Mouse (Mus musculus) kidney, adult 9 months (tissue): ENCODE measurements around the gene Etv5.
A peak's percentile ranks its signal among the peaks of the same experiment; 100 is the strongest.

Experiments
- DNase-seq: peaks from one replicate; pipeline ENCODE4 v3.0.0; 2022

Etv5 gene

DNA sequence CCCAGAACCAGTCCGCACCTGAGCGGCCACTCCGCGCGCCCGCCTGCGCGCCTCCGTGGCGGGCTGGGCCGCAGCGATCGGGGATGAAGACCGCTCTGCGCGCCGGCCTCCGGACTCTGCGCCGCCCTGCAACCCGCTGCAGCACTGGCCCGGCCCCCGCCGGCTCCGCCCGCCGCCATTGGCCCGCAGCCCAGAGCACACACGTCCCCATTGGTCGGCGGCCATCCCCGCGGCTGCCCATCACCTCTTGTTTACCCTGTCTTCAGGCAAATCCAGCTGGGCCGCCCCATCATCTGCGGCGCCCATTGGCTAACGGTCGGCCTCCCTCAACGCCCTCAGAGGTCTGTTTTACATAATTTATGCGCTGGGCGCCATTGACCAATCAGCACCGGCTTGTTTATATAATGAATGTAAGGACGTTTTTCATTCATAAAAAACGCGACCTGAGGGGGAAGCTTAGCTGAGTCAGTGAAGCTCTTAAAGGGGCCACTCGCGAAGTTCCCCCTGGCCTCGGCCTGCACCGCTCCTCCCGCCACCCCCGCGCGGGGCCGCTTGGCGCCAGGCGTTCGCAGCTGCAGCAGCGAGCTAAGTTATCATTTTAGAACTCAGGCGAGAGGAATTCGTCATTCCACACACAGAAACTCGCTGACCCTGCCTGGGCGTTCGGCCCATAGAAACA is at the start of gene Etv5:
Gene Etv5 (minus strand): TSS at position 221 of the 679 bp plus-strand sequence.
- peak; percentile 100 for DNase-seq

DNA sequence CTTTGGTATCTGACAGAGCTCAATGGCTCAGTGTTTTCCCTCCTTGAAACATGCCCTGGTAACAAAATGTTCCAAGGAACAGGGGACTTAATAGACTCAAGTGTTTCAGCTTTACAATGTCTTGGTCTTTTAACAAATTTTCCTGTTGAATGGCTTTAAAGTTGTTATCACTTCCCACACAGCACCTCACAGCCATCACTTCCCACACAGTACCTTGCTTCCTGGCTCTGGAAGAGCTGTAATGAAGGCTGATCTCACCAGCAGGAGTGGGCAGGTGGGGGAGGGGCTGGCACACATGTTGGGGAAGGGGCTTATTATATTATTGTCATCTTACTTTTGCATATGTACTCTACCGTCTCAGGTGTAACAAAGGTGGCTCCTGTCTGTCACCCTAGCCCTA is 44.4 kb upstream of the Etv5 start:
- DNase-seq, result no peak

DNA sequence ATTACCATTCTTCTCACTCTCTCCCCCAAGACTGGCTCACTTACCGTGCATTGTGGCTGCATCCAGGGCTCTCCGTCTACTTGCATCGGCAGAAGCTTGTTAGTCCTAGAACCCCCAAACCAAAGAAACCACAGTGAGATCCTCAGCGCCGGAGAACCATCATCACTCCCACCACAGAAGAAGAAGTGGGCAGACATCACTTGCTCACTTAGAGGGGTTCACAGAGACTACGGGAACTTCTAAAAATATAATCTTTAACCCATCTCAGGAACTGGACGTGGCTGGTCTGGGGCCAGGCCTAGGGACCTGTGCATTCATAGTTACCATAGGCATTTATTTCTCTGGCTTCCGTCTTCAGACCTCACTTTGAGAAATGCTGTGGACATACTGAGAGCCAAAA is 39.8 kb upstream of the Etv5 start:
- no peak for DNase-seq

DNA sequence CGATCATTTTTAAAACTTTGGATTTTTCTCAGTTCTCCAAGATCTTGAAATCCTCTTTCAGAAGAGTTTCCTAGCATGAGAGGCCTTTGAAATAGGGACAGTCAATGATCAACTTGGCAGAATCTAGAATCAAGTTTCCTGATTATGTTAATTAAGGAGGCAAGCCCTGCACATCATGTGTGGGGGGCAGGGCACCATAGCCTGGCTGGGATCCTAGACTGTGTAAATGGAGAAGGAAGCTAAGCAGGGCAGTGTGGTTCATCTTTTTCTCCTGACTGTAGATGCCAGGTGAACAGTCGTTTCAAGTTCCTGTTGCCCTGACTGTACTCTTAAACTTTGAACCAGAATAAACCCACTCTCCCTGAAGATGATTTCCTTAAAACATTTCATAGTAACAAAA is 32.2 kb upstream of the Etv5 start:
- peak; percentile 75 for DNase-seq

DNA sequence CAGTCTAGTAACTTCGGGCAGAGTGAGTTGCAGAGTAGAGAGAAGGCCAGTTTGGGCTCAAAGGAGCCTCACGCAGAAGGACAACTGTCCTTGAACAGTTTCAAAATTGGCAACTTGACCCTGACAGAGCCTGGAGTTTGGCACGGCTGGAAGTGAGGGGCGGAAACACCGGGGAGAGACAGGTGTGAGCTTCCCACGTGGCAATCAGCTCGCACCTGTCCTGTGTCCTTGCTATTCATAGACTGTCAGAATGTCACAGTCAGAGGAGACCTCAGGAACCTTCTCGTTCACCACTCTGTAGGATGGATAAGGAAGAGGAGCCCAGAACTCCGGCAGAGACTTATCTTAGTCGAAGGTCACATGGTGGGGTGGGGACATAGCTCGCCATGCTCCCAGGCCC is 29.9 kb upstream of the Etv5 start:
- no peak for DNase-seq

DNA sequence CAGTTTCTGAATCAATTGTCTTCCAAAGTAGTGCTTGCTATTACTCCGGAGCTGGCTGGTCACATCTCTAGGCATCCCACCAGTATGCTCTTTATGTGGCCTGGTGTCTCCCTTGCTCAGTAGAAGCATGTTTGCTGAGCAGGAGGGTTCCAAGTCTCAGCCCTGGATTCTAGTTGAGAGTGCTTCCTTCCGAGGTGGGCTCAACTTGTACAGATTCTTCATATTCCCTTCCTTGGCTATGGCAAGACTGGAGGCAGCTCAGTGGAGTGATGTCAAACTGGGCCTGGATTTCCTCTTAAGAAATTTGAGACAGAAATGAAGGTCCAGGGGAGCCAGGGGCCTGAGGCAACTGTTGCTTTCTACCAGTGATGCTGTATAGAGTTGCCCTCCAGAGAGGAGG is 27.6 kb upstream of the Etv5 start:
- DNase-seq, result no peak

DNA sequence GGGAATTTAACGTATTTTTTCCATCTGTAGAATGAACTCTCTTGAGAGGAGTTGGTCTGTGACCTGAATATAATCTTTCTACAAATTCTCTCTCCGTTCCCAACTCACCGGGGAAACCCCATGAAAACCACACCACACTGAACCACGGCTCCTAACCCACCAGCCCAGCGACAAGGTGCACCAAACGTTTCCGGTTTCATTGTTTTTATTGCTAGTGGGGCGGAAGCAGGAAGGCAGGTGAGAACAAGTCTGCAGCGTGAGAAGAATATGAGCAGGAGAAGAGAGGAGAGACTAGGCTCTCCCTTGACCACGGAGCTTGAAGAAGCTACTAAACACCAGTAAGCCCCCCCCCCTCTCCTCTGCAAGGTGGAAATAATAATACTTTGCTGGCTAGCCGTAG is 26.9 kb upstream of the Etv5 start:
- DNase-seq, result no peak

DNA sequence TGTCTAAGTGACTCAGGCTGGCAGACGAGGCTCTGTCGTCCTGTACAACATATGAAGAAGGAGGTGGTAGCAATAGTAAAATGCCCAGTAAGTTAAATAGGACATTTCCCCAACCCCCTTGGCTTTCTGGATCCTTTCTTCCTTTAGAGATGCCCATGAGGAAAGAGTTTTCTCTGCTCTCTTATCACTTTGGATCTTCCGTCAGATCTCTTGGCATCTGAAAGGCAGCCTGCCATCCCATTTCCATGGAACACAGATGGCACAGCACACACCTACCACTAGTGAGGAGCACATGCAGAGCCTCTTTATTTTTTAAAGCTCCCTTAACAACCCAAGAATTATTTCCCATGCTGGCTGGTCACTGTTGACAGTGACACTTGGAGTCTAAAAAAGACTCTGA is 22.7 kb upstream of the Etv5 start:
- no peak for DNase-seq

DNA sequence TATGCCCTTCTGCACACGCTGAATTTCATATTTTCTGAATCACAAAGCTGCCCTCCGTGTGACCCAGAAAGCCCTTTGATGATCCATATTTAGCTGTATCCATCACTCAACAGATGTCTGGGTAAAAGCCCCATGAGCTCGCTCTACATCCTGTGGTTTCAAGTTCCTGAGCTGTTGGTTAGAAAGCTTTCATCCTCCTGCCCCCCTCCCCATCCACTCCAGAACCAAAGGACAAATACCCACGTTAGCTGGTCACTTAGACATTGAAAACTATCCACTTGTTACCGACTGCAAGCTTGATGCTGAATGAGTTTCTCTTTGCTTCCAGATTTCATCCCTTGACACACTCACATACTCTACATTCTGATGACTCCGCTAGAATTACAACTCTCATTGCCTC is 22.2 kb upstream of the Etv5 start:
- DNase-seq, result no peak

DNA sequence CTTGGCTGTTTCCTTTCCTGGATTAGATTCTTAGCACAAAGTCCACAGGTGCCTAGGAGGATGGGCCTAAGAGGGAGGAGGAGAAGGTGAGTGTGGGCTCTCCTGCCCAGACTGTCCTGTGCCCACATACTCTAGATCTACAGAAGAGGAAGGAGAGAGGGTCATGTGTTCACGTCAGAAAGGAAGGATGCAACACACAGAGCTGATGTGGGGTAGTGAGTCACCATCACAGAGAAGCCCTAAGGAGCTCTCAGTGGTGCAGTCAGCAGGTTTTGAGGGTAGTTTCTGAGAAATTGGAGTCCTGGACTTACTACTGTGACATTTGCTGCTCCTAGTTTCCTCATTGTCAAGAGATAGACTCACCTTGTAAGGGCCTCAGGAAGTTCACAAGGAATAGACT is 21.4 kb upstream of the Etv5 start:
- no peak for DNase-seq

DNA sequence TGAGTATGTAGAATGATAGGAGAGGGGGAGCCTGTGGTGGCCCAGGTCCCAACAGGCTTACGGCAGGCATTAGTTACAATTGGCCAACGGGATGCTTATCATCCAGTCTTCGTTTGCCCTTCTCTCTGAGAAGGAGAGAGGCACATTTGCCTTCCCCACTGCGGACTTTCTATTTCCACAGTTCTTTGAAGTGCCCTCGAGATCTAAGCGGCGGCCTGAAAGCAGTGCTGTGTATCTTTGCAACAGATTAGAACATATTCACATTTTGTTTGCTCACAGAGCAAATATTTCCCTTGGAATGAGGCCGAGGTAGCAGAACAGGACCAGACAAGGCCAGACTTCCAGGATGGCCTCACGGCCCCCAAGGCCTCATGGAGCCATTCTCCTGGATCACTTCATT is 12.6 kb upstream of the Etv5 start:
- no peak for DNase-seq

DNA sequence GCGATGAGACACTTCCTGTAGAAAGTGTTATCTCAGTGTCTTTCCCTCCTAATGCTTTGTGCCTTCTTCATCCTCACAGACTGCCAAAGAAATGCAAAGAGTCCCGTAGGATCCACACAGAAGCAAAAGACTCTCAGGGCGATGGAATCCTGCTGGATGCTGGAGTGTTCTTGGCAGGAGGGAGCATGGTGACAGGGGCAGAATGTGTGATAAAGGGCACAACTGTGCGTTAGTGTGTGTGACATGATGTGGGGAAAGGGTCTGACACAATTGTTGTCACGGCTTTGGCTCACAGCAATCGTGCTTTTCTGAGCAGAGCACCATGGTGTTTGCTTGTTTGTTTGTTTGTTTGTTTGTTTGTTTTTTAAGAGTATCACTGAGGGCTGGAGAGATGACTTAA is 8.6 kb upstream of the Etv5 start:
- DNase-seq, result no peak

DNA sequence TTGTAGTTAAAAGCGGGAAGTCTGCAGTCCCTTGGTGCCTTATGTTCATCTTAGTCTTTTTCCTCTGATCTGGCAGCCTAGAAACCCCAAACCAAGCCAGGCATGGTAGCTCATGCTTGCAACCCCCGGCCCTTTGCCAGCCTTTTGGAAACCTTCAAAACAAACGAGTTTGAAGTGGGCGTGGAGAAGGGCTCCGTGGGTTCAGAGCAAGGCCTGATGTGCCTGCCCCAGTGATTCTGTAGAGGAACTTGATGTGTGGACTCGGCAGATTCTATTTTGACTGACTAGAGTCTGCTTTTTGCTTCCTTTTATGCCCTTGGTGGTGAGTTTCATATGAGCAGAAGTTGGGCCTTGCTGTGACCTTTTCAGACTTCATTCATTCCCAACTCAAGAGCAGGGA is 5.3 kb upstream of the Etv5 start:
- DNase-seq, result no peak

DNA sequence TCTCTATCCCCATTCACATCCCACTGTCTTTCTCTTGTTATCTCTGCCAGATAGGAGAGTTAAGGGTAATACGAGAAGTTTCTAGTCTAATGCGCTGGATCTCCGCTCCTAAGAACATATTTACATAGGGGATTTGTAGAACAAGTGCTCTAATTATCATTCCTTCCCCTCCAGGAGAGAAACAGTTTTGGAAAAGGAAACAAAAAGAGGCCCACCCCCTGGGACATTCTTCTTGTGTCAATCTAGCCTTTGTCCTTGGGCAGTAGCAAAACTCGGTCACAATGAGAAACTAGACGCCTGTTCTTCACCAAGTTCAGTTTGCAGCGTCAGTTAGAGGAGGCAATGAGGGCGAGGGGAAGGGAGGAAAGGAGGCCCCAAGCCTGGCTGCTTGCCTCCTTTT is 2.7 kb upstream of the Etv5 start:
- no peak for DNase-seq

DNA sequence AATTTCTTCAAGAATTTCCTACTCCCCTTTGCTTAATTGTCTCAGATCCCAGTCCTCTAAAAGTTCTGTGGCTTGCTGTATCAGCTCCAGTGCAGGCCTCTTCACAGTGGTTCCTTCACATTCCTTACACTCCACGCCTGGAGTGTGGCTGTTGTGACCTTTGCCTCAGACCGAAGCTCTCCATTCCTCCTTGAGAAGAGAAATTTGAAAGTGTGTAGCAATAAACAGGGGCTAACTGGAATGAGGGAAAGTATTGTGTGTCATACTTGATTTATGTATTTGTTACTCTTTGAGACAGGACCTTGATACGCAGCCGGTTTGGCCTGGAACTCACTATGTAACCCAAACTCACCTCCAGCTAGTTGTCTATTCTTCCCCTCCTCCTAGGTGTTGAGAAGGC is 1.8 kb upstream of the Etv5 start:
- DNase-seq, result peak; percentile 31

DNA sequence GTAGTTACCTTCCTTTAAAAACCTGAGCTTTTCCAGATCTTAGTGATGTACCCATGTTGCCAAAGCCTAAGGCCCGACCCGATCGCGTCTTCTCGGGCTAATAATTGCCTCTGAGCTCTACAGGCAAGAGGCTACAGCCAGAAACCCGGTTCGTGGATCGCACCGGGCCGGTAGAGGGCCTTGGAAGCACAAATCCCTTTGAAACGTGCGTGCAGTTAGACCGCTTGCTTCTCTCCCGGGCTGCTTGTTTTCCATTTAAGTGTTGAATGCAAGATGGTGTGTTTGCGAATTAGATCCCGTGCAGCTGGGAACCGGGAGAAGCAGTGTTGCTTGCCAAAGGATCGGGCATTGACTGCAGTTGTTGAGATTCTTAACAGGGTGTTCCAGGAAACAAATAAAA is 750 bp upstream of the Etv5 start:
- DNase-seq, result peak; percentile 84

DNA sequence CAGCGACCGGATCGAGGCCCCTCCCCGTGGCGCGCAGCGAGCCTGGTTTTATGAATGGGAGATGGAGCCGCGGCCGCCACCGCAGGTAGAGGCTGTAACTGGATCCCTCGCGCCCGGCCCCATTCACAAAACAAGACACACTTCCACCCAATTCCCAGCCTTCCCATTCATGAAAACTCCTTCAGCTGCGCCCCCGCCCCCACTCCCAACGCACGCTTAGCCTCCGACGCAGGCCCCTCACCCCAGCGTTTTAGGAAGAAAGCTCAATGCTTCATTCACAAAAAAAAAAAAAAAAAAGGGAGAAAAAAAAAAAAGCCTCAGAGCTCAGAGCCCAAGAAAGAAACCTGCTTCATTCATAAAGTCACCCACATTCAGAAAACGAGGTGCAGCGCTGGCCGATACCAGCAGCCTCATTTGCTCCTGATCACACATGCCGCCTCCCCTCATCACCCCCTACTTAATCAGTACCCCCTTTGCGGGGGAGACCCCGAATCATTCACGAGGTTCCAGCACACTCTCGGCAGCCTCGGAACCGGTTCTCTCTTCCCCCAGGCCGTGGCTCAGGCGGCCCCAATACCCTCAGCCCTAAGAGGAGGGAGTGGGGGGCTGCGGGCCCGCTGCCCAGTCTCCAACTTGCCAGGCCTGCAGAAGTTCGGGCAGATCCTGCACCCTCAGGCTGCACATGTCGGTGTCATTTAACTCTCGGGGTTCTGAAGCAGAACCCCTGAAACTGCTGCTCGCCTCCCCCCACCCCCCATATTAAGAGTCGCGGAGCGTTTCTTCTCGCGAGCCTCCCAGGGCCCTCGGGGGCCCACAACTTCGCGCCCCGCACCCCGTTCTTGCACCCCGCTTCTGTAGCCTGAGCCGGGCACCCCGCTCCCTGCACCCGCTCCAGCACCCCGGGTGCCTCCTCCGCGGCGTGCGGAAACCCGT is 812 bp downstream of the Etv5 start:
- peak; percentile 69 for DNase-seq

DNA sequence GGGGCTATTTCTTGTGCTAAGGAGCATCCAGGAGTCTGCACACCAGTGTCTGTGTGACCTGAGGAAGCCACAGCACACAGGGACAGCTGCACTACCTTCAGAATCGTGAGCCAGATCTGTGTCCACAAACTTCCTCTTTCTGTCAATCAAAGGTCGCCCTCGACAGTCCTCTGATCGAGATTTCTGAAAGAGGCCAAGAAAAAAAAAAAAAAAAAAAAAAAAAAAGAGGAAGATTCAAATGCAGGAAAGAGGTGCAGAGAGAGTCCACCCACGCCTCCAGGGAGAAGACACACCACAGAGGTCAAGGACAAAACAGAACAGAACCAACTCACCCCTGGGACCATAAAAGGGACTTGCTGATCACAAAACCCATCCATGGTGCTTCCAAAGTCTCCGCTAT is 3.4 kb downstream of the Etv5 start:
- no peak for DNase-seq

DNA sequence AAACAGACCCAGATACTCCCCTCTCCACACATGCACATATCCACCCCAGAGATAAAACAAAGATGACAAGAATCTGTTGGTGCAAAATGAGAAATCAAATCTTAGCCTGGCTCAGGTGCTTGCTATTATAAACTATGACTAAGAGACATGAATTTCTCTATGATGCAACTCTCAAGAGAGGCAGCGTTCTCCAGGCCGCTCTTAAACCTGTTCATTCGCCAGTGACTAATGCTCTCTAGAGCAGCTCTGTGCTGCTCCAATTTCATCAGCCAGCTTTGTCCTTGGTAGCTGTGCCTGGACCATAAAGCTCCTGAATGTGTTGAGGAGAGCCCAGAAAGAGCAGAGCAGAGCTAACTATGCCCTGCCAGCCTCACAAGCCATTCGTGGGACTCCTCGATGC is 5.0 kb downstream of the Etv5 start:
- no peak for DNase-seq

DNA sequence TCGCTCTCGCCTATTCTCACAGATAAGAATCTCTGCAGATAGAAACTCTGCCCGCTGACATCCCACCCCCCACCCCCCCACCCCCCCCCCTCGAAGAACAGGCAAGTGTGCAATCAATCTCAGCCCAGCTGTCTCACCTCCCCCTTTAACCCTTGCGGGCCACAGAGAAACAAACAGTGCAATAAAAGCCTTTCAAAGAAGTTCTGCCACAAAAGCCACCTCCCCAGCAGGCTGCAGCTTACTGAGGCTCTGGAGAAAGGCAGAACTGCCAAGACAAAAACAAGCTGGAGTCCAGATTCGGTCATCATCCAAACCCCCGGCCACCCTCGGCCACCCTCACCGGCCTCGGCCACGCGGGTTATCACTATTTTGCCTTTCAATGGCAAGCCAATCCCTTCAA is 5.6 kb downstream of the Etv5 start:
- no peak for DNase-seq

DNA sequence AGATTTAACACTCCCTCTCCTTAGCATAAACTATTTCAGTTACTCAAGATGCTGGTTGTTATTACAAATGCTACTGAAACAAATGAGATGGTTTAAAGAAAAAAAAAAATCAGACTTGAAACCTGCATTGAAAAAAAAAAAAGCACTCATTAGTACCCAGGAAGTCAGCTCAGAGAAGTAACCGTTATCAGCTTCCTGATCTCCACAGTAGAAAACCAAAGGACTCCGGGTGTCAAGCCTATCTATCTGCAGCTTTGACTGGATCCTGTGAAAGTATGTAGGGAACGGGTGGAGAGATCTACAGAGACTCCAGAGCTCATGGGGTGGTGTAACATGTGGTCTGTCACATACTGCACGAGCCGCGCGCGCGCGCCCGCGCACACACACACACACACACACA is 7.7 kb downstream of the Etv5 start:
- no peak for DNase-seq

DNA sequence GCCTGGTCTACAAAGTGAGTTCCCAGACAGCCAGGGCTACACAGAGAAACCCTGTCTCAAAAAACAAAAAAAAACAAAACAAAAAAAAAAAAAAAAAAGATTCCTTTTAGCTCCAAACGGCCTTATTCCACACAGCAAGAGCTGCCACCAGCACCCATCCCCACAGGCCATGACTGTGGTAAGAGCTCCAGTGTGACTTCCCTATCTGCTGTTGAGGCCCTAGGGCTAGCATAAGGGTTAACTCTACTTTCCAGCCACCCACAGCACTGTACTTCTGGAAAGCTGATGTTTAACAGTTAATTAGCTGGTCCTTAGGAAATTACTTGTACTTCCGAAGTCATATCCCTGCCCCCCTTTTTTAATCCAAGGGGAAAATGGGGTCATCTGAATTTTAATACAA is 8.2 kb downstream of the Etv5 start:
- no peak for DNase-seq

DNA sequence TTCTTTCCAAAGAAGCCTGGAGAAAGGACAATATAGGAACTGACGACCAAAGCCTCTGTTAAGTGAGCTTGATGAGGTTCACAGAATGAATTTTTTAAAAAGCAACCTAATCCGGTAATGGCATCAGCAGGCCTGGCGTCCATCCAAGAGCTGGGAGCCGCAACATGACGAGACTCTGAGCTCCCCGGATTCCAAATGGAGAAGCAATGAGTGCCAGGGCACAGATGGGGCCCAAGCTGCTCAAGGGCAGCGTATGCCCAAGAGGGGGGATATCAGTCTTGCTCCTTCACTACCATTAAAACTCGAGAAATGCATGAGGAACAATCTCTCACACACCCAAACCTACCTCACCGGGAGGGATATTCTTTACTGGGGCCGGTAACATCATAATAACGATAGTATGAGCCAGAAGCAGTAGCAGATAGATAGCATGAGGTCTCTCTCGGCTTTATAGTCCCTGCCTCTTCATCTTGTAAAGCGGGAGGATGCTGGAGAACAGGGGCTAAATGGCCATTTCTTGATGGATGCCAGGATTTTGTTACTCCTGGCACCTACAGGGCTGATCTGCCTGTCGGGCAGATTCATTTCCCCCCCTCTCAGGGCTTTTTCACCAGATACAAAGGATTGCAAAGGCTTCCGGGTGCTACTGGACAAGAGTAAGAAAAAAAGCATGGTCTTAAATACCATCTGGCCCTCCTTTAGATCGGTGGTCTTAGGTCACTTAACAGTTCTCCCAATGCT is 9.1 kb downstream of the Etv5 start:
- DNase-seq, result no peak

DNA sequence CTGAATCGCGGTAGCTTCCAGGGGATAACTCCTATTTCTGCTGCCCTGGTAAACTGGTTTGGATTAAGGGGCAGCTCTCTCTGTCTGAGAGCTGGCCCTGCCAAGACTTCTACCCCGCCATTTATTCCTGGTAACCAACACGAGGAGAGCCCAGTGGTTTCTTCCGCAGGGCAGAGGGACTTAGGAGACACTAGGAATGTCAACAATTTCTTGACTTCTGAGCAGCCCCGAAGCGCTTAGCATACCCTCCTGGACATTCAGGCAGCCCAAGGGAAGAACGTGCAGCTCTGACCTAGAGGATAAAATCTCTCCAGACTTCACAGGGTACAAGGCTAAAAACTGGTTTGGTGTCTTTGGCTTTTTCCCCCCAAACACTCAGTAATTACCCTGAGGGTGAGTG is 10.1 kb downstream of the Etv5 start:
- DNase-seq, result no peak
